Comparison of ENCODE assay signal across 16 mouse cellular contexts in genomic region chr12:31294996-31295395, GRCm38 (mm10). TPM values are rescaled to one million over a fixed set of nuclear protein-coding genes. Genes with fewer than 3 reads are reported as not detected.
DNase-seq lines count a peak whose midpoint lies in the region; ATAC-seq and TF ChIP-seq lines count a peak whose summit lies in the region.
"Had no signal": no experiment of that assay in that cellular context is flagged by ENCODE, and none has a peak within 500 bp of the region (broad histone marks: within the 10 kb centered on the region; RNA-seq: fewer than 3 reads in every experiment).

No protein-coding gene starts in this region.

- DNase-seq in embryo, embryonic 10.5 days (ENCODE audit: low spot score): peak; percentile 21
- DNase-seq in embryo, embryonic 9.5 days (ENCODE audit: extremely low spot score): no peak
- no peak for DNase-seq in kidney, adult 2 months
- no peak for DNase-seq in kidney, adult 18-20 months
- DNase-seq in urinary bladder, postnatal 14 days (ENCODE audit: low spot score): peak; percentile 37
- DNase-seq in urinary bladder, adult 18-20 months (ENCODE audit: low spot score in 2 of 2): no peak
- DNase-seq in thymus, adult 2 months: no peak
- DNase-seq: adrenal gland, postnatal 10 days; gastrocnemius, postnatal 10 days had no signal

- H3K4me1 ChIP-seq in kidney, adult 2 months (ENCODE audit: control insufficient read depth, insufficient read depth, low read length): peaks cover 43% of the 10 kb centered on the region
- H3K4me1 ChIP-seq in thymus, adult 2 months (replicated peaks; ENCODE audit: control insufficient read depth, insufficient read depth, low read length): no peaks in the 10 kb centered on the region
- H3K4me1 ChIP-seq: forebrain, embryonic 12.5 days; hindbrain, embryonic 13.5 days had no signal

- ATAC-seq in erythroblast, adult 5-6 weeks (replicated peaks; ENCODE audit: low FRiP score, poor library complexity, severe bottlenecking): no peak

- TF ChIP-seq CTCF in kidney, adult 2 months (conservative IDR thresholded peaks at IDR 0.05; ENCODE audit: insufficient read depth, insufficient read length, low read depth, low read length): no peak
- TF ChIP-seq CTCF in thymus, adult 2 months (IDR thresholded peaks at IDR 0.05; ENCODE audit: borderline replicate concordance, control insufficient read depth, extremely low read depth, insufficient read depth, low read length, poor library complexity): no peak

- no peak overlapping the region for H3K4me3 ChIP-seq in kidney, adult 2 months (ENCODE audit: insufficient read depth, low read depth, low read length)
- no peak overlapping the region for H3K4me3 ChIP-seq in thymus, adult 2 months (ENCODE audit: control insufficient read depth, insufficient read depth, low read length)
- H3K4me3 ChIP-seq: forebrain, embryonic 12.5 days; hindbrain, embryonic 13.5 days had no signal

- H3K36me3 ChIP-seq in kidney, adult 2 months (ENCODE audit: control insufficient read depth, insufficient read depth, low read length): peaks cover under 1% of the 10 kb centered on the region; the same call in 1 of the 2 replicates
- H3K36me3 ChIP-seq in thymus, adult 2 months (ENCODE audit: control insufficient read depth, insufficient read depth, low read length): no peaks in the 10 kb centered on the region
- H3K36me3 ChIP-seq: forebrain, embryonic 12.5 days; hindbrain, embryonic 13.5 days had no signal

- peak overlapping the region; percentile 78 for H3K27ac ChIP-seq in kidney, adult 2 months (ENCODE audit: insufficient read depth, low read depth, low read length)
- H3K27ac ChIP-seq in thymus, adult 2 months (ENCODE audit: control insufficient read depth, insufficient read depth, low read length): no peak overlapping the region
- H3K27ac ChIP-seq: forebrain, embryonic 12.5 days; hindbrain, embryonic 13.5 days had no signal

- TF ChIP-seq POLR2A in kidney, adult 2 months (IDR thresholded peaks at IDR 0.05; ENCODE audit: low read depth, low read length): no peak
- no peak for TF ChIP-seq POLR2A in thymus, adult 2 months (IDR thresholded peaks at IDR 0.05; ENCODE audit: control insufficient read depth, extremely low read depth, insufficient read depth, low read length, poor library complexity)

- no peaks in the 10 kb centered on the region for H3K27me3 ChIP-seq in kidney, adult 2 months (replicated peaks; ENCODE audit: control insufficient read depth, insufficient read depth, low read length)
- H3K27me3 ChIP-seq in thymus, adult 2 months (ENCODE audit: control insufficient read depth, insufficient read depth, low read length): no peaks in the 10 kb centered on the region
- H3K27me3 ChIP-seq: forebrain, embryonic 12.5 days; hindbrain, embryonic 13.5 days had no signal

- WGBS in kidney, adult 2 months: 41% methylated on average over 11 of the region's 11 CpGs
- 92% methylated on average over 11 of the region's 11 CpGs for WGBS in thymus, adult 2 months

RNA-seq across cellular contexts. Expression of gene Lamb1, which starts 30.0 kb away (rescaled TPM):
- polyA plus RNA-seq in kidney, adult 2 months (2012; rRNA removed): 41.0 and 46.5 TPM in 2 replicates
- total RNA-seq in erythroblast, adult 5-6 weeks (2015; ENCODE audit: low replicate concordance): not detected in 2 replicates
- 0.68 and 1.1 TPM in 2 replicates for total RNA-seq in erythroblast, adult 5-6 weeks (2017; ENCODE audit: low replicate concordance)
- polyA plus RNA-seq in thymus, adult 2 months (2012; rRNA removed): 14.0 TPM in 2 replicates

RNA-seq across cellular contexts. Expression of gene Gm6993, which starts 54.4 kb away (rescaled TPM):
- not detected in 2 replicates for polyA plus RNA-seq in kidney, adult 2 months (2012; rRNA removed)
- not detected in 2 replicates for total RNA-seq in erythroblast, adult 5-6 weeks (2015; ENCODE audit: low replicate concordance)
- total RNA-seq in erythroblast, adult 5-6 weeks (2017; ENCODE audit: low replicate concordance): not detected in 2 replicates
- polyA plus RNA-seq in thymus, adult 2 months (2012; rRNA removed): not detected in 2 replicates
- total RNA-seq: adrenal gland, postnatal 10 days; gastrocnemius, postnatal 10 days; layer of hippocampus, adult 18-20 months; left cerebral cortex, postnatal 10 days; monocyte, adult 5-6 weeks; neutrophil, adult 5-6 weeks had no signal
- polyA plus RNA-seq: forebrain, embryonic 12.5 days; hindbrain, embryonic 13.5 days had no signal

RNA-seq across cellular contexts. Expression of gene Dld, which starts 56.3 kb away (rescaled TPM):
- 50.6 and 72.5 TPM in 2 replicates for polyA plus RNA-seq in kidney, adult 2 months (2012; rRNA removed)
- 31.5 and 37.2 TPM in 2 replicates for total RNA-seq in erythroblast, adult 5-6 weeks (2015; ENCODE audit: low replicate concordance)
- 37.6 and 38.5 TPM in 2 replicates for total RNA-seq in erythroblast, adult 5-6 weeks (2017; ENCODE audit: low replicate concordance)
- 15.3 and 17.4 TPM in 2 replicates for polyA plus RNA-seq in thymus, adult 2 months (2012; rRNA removed)

Comparison
In these comparisons a context has a peak if more than half of its experiments do, and no peak if none do; other contexts are left out.
1. DNase-seq: peak in embryo, embryonic 10.5 days (single experiment) and urinary bladder, postnatal 14 days (single experiment); none in embryo, embryonic 9.5 days (single experiment), kidney, adult 2 months (single experiment), kidney, adult 18-20 months (single experiment), urinary bladder, adult 18-20 months (0 of 2) and thymus, adult 2 months (single experiment).